Mouse (Mus musculus) right cerebral cortex, adult 2 months (tissue): ENCODE results near the gene Triap1.
"Not testable (repeated sequence)": the region's sequence is repeated elsewhere in the genome, so short reads cannot be mapped to it uniquely, and the experiment has no call there.

Experiments used
- DNase-seq, 2 experiments: peaks; one replicate each; pipeline ENCODE4 v3.0.0; 2021 to 2022; ENCODE audit warnings: low spot score in 2 of 2

The Triap1 gene

GRCm38 (mm10) chr5:115333626-115334025 lies 7.4 kb upstream of the Triap1 start:
- no peak for DNase-seq

- no peak for DNase-seq
Measured at GRCm38 (mm10) chr5:115340007-115340406, 1.0 kb upstream of the Triap1 start.

GRCm38 (mm10) chr5:115341314-115342165 lies 515 bp downstream of the Triap1 start:
- no peak for DNase-seq

- peak; percentile 73 to 88 for DNase-seq
Measured at GRCm38 (mm10) chr5:115347564-115347963, 6.5 kb downstream of the Triap1 start.

GRCm38 (mm10) chr5:115348546-115349224 lies 7.7 kb downstream of the Triap1 start, which contains the start of gene Cox6a1:
TSS of gene Cox6a1 (minus strand) at chr5:115348981.
- peak; percentile 98 to 99 for DNase-seq

DNA sequence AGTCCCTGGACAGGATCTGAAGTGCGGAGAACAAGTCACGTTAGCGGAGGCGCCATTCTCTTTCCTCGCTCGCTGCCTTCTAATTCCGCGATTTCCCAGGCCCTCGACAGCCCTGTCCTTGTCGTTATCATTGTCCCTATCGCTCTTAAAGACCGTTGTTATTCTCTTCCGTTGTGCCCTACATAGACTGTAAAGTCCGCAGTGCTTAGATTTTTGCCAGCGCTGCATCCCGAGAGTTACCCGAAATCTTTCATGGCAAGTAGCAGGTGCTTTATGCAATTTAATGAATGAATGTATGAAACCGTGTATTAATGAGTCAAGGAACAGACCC lies 8.2 kb downstream of the Triap1 start:
- DNase-seq = no peak

GRCm38 (mm10) chr5:115351348-115351747 lies 10.3 kb downstream of the Triap1 start:
- no peak for DNase-seq

DNA sequence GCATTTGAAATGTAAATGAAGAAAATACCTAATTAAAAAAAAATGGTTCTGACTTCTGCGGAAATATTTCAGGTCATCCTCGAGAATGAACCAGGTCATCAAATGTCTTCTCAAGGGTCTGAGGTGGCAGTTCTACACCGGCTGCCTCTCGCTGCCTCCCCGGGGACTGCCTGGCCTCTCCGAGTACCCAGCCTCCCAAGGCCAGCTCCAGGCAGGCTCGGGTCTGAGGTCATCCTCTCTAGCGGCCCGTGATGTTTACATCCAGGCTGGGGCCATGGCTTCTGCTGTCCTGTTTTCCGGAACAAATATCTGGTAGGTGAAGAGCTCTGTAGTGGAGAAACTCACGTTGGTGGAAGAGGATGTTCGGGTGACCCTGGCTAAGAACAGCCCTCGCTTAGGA lies 14.0 kb downstream of the Triap1 start:
- no peak for DNase-seq

GRCm38 (mm10) chr5:115358872-115359271 lies 17.8 kb downstream of the Triap1 start:
- DNase-seq = peak; percentile 81 to 83

- no peak for DNase-seq
Measured at GRCm38 (mm10) chr5:115359438-115359837, 18.4 kb downstream of the Triap1 start.

DNA sequence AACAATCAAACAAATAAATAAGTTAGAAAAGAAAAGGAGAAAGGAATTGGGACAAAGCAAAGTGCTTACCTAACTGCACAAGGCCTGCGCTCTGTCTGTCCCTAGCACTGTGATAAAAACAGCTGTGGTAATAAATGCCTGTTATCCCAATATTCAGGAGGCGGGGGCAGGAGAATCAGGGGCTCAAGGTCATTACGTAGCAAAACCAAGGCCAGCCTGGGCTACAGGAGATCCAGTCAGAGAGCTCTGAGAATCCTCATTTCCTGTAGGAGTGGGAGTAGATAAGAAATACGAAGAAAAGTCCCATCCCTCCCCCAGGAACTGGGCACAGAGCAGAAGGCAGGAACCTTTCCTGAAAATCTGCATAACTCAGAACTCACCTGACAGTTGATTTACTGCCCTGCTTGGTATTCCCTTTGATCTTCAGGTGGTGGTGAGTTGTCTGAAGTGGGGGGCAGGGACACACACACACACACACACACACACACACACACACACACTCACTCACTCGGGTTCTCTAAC lies 18.9 kb downstream of the Triap1 start:
- DNase-seq = no peak

- no peak for DNase-seq
Measured at GRCm38 (mm10) chr5:115362216-115362615, 21.2 kb downstream of the Triap1 start.

- DNase-seq = peak; percentile 72 to 77
Measured at GRCm38 (mm10) chr5:115362819-115363714, 22.0 kb downstream of the Triap1 start.

DNA sequence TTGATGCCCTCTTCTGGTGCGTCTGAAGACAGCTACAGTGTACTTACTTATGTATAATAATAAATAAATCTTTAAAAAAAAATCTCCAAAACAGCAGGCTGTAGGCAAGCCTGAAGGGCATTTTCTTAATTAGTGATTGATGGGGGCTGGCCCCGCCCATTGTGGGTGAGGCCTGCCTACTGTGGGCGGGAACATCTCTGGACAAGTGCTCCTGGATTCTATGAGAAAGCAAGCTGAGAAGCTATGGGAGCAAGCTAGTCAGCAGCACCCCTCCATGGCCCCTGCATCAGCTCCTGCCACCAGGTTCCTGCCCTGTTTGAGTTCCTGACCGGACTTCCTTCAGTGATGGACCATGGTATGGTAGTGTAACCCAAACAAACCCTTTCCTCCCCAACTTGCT lies 23.8 kb downstream of the Triap1 start:
- no peak for DNase-seq

- DNase-seq = no peak
Measured at GRCm38 (mm10) chr5:115371736-115372135, 30.7 kb downstream of the Triap1 start.

DNA sequence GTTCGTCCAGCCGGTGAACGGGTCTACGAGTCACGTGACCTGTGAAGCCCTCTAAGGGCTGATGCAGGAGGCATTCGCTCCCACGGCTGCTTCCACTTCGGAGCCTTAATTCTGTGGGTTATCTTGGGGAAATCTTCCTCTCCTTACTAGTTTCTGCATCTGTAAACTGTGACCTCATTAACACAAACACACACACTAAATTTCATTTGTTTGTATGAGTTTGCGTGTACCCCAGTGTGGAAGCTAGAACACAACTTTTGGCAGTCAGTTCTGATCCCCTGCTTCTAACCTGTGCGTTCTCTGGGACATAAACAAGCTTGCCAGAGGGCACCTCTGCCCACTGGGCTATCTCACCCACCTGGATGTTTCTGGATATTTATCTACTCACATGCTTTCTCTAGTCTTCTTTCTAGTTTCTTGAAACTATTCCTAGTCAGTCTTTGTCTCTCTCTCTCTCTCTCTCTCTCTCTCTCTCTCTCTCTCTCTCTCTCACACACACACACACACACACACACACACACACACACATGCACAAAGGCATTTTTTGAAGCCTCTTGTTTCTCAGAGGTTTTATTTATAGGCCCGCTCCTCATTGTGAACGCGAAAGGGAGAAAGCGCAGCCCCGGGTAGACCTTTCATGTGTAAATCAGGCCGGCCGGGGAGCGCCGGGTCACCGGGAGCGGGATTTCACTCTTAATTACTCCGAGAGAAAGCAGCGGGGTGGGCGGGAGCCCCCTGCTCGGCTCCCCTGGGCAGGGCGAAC lies 32.6 kb downstream of the Triap1 start:
- DNase-seq = peak; percentile 20 to 23

GRCm38 (mm10) chr5:115374204-115374820 lies 33.3 kb downstream of the Triap1 start:
- no peak for DNase-seq

GRCm38 (mm10) chr5:115375436-115375835 lies 34.4 kb downstream of the Triap1 start:
- no peak for DNase-seq

- not testable (repeated sequence) for DNase-seq
Measured at GRCm38 (mm10) chr5:115378882-115379281, 37.9 kb downstream of the Triap1 start.

DNA sequence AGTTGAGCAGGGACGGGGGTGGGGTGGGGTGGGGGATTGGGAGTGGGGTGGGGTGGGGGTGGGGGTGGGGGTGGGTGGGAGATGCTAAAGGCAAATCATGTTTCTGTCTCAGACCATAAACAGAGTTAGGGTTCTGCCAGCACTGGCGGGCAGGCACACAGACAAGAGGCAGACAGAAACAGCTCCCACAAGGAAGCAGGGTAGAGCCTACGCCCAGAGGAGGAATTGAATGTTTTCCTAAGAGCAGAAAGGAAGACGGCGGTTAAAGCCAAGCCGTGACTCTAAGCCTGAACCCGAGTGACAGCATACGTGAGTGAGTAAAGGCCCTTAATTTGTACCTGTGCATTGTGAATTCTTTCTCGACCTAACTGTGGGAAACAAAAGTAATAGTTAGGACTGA lies 50.9 kb downstream of the Triap1 start:
- no peak for DNase-seq

DNA sequence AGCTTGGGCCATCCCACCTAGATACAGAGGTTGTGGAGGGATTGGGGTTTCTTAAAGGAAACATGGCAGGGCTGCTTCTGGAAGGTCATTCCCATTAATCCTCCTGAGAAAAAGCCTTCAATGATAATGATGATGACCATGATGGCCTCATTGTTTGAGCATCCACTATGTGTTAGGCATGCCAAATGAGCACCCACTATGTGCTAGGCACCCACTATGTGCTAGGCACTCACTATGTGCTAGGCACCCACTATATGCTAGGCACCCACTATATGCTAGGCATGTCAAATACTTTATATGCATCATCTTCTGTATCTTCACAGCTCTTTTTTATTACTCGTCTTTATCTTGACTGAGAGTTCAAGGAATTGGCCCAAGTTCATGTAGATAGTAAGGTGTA lies 51.9 kb downstream of the Triap1 start:
- DNase-seq = no peak
